Mouse (Mus musculus) T-helper 17 cell (primary cell): ENCODE data around the gene Snapc5.
"Not testable (repeated sequence)": the region's sequence is repeated elsewhere in the genome, so short reads cannot be mapped to it uniquely, and the experiment has no call there.

Experiments
- in situ Hi-C, 2 experiments: fragments of 300-600 bp; cut with MboI, MseI; formaldehyde crosslinking; loops; 1 replicate in 1 of 2; 2 replicates in 1 of 2; pipeline ENCODE4 v1.15.1; 2025; ENCODE audit warnings: high pct_unique_total_duplicates in 2 of 2

The Snapc5 gene

GRCm38 (mm10) chr9:64198763-64199418, 19.8 kb downstream of the Snapc5 start:
- in situ Hi-C loops = not testable (repeated sequence)

DNA sequence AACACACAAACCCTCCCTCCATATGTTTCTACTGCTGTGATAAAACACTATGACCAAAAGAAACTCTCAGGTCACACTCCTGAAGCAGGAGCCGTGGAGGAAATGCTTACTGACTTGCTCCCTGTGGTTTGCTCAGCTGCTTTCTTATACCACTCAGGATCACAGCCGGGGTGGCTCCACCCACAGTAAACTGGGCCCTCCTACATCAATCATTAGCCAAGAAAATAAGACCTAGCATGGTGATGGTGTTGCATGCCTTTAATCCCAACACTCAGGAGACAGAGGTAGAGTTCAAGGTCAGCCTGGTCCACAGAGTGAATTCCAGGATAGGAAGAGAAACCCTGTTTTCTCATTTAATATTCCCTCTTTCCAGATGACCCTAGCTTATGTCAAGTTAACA, 20.8 kb downstream of the Snapc5 start:
- in situ Hi-C loops = no loop called here

DNA sequence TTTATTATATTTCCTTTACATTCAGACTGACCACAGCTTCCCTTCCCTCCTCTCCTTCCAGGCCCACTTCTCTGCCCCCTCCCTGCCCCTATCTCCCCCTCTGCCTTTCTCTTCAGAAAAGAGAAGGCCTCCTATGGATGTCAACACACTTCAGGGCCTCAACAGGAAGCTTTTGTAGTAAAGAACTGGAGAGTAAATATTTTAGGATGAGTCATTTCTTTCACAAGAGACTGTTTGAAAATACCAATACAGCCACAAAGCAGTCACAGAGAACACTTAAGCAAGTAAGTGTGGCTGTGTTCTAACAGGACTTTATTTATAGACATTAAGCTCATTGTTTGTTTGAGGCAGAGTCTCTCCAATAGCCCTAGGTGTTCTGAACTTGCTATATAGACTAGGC, 23.3 kb downstream of the Snapc5 start:
- in situ Hi-C loops = no loop called here

DNA sequence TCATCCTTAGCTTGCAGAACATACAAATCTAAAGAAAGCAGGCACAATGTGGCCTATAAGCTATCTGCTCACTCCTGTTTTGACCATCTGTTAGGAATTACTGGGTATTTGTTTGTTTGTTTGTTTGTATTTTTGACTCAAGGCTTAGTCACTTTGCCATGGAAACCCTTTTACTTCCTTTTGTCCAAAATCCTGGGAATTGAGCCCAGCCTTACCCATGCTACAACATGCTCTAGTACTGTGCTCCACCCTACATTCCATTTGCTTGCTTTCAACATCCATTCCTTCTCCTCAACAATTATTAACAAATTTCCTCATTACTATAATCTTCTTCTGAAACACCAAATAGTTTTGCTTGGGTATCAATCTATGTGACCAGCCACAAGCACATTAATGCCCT, 23.8 kb downstream of the Snapc5 start:
- in situ Hi-C loops = no loop called here

GRCm38 (mm10) chr9:64207509-64208084, 28.5 kb downstream of the Snapc5 start:
- in situ Hi-C loops = no loop called here

- in situ Hi-C loops = loop anchor here in 1 of 2 experiments (5.0 kb wide), 1 partner anchor 93 kb away; no protein-coding TSS in a partner anchor
Observed at GRCm38 (mm10) chr9:64214452-64214851, 35.4 kb downstream of the Snapc5 start.

- in situ Hi-C loops = no loop called here
Observed at GRCm38 (mm10) chr9:64216090-64216489, 37.0 kb downstream of the Snapc5 start.

DNA sequence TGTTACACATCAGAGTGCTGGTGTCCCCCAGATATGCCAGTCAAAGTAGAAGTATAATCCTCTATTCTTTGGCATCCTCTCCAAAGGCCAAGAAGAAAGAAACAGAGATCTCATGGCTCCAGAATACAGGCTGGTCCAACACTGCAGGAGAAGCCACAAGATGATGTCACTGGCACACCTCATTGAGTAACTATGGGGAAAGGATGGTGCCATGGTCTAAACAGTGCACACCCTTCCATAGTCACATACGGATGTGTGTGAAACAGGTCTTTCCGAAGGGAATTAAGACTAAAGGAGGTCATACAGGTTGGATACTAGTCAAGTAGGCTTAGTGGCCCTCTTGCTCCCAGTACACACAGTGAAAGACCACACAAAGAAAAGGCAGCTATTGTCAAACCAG, 37.6 kb downstream of the Snapc5 start:
- in situ Hi-C loops = no loop called here

- in situ Hi-C loops = no loop called here
Observed at GRCm38 (mm10) chr9:64217887-64218286, 38.8 kb downstream of the Snapc5 start.

DNA sequence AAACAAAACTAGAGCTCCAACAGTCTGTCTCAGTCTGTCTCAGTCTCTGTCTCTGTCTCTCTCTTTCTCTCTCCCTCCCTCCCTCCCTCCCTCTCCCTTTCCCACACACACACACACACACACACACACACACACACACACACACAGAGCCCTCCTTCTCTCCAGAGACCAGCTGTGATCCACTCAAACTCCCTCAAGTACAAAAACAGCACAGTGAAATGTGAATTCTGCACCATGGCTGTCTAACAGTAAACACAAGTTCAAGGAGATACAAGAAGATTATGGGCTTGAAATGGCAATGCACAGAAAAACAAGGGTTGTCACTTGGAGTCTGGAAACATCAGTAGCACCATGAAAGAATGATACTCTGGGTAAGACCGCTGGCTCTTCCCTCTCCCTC, 40.2 kb downstream of the Snapc5 start:
- in situ Hi-C loops = no loop called here

DNA sequence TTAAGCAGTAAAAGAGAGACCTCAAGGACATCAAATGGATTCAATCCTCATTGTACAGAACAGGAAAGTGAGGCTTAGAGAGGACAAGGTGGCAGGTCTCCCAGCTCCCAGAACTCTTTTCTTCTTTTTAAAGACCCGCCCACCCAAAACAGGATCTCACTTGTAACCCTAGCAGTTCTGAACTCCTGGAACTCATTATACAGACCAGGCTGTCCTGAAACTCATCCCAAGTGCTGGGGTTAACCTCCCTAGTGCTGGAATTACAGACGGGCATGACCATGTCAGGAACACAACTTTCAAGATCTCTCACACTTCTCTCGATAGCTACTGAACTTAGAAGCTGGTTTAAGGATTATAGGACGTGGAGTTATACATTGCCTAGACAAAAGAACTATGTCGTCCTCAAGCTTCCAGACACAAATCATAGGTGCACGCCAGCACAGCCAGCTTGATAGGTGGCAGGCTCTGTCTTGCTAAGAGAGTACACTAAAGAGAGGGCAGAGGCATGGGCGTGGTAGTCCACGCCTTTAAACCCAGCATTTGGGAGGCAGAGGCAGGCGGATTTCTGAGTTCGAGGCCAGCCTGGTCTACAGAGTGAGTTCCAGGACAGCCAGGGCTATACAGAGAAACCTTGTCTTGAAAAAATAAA, 40.8 kb downstream of the Snapc5 start:
- in situ Hi-C loops = no loop called here

- in situ Hi-C loops = no loop called here
Observed at GRCm38 (mm10) chr9:64220603-64221002, 41.5 kb downstream of the Snapc5 start.

GRCm38 (mm10) chr9:64221480-64221879, 42.4 kb downstream of the Snapc5 start:
- in situ Hi-C loops = no loop called here

DNA sequence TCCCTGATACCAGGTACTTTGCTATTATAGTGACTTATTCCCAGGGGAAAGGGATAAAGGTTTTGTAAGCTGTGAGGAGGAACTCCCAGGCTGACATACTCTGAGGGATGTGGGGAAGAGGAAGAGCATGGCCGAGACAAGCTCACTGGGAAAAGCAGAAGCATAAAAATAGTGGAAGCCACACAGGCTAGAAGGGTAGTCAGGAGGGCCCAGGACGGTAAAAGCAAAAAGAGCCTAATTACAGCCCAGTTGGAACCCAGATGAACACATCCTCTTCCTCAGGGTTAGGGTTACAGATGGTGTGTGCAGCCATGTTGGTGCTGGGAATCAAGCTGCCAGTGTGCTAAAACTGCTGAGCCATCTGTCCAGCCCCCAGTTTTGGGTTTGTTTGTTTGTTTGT, 43.0 kb downstream of the Snapc5 start:
- in situ Hi-C loops = no loop called here

DNA sequence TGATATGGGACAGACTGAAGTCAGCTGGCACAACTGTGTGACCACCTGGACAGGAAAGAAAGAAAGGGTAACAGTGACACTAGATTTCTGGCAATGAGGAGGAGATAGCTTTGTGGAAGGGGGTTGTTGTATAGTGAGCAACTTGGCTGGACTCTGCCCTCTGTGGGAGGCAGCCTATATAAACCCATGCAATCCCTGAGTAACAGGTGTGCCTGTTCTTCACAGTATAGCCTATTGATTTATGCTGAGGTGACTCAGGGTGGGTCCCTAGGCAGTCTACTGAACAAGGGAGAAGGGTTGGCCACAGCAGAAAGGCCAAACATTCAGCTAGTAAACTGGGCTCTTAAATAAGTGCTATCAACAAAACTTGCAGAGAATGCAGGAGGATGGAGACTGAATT, 46.7 kb downstream of the Snapc5 start:
- in situ Hi-C loops = no loop called here

- in situ Hi-C loops = no loop called here
Observed at GRCm38 (mm10) chr9:64227736-64228135, 48.7 kb downstream of the Snapc5 start.

GRCm38 (mm10) chr9:64228972-64229371, 49.9 kb downstream of the Snapc5 start:
- in situ Hi-C loops = no loop called here

- in situ Hi-C loops = no loop called here
Observed at GRCm38 (mm10) chr9:64231171-64231570, 52.1 kb downstream of the Snapc5 start.

DNA sequence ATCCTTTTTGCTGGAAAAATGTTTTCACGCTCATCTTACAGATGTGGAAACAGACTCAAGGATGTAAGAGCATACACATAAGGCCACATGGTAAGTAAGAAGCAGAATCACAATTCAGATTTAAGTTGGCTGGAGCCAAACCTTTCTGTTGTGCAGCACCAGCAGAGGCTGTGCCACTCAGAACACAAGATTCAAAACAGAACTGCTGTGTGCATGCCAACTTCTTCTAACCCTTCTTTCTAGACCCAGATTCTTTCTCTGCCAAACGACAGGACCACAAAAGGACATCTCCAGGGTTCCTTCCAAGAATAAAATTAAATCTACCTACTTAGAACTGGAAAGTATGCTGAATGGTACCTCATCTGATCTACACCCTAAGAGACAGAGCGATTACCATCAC, 52.6 kb downstream of the Snapc5 start:
- in situ Hi-C loops = no loop called here

DNA sequence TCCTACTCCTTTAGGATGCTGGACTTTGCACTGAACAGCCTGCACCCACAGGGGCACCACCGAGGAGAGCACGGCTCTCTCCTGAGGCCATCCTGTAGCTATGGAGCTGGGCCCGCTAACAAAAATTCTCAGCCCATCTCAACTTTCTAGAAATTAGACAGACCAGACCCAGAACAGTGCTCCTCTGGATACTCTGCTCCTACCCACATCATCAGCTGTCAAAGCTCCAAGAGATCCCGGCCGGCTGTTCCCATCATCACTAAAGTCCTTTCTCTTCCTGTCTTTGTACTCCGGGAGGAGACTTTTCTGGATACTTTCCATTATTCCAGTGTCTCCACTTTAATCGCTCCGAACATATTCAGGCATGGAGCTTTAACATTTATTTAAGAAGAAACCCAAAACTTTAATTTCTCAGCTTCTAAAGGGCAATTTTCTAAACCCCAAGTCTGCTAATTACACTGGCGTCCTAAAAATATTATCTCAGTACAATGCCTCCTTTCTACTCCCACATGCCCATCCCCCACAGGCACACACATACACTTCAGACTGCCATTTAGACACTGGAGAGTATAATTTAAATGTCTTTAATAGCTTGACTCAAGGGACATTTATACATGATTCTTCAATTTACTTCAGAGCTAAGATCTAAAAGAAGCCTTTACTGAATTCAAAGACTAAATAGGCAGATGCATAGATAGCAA, 53.3 kb downstream of the Snapc5 start:
- in situ Hi-C loops = no loop called here
